Mouse (Mus musculus): ENCODE measurements around the gene Rgs17.
A peak's percentile ranks its signal among the peaks of the same experiment; 100 is the strongest.

Rgs17 gene

GRCm38 (mm10) chr10:5823740-5824491, 98.3 kb downstream of the Rgs17 start, which contains the start of gene Mtrf1l:
Gene Mtrf1l (minus strand): TSS chr10:5823910.
- DNase-seq = peak; percentile 98

DNA sequence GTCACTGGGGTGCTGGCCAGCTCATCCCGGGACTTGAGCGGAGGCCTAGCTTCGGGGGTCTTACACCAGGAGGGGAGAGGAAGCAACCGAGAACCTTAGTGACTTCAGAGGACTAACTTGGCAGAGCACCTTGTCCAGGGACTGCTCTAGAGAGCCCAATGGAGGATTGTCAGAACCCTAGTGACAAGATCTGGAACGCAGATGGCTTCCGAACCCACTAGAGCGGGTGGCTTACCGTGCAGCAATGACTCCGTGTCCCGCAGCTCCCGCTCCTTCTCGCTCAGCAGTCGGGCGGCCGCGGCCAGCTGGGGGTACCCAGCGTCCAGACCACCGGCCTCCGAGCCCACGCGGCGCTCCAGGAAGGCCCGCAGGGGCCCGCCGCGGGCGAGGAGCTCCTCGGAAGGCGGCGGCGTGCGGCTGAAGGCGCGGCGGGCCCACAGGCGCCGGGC, 98.9 kb downstream of the Rgs17 start:
- DNase-seq = no peak

DNA sequence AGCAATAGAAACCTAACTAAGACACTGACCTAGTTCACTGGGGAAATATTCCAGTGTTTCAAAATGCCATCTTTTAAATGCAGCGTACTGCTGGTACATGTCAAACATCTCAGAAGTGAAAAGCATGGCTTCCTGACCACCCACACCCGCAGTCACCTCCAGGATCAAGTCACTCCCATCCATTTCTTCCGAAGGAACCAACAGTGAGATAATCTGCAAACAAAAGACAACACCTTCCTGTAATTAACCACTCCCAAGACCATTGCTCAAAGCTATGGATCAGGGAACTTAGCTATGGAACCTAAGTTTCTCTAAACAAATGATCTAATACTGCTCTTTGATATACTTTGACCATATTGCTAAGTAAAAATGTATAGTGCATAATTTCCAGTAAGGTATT, 103.4 kb downstream of the Rgs17 start:
- DNase-seq = no peak

- no peak for DNase-seq
Observed at GRCm38 (mm10) chr10:5815968-5816367, 106.2 kb downstream of the Rgs17 start.

- no peak for DNase-seq
Observed at GRCm38 (mm10) chr10:5813724-5814123, 108.5 kb downstream of the Rgs17 start.

GRCm38 (mm10) chr10:5807683-5808082, 114.5 kb downstream of the Rgs17 start:
- no peak for DNase-seq

- DNase-seq = no peak
Observed at GRCm38 (mm10) chr10:5806996-5807395, 115.2 kb downstream of the Rgs17 start.

- no peak for DNase-seq
Observed at GRCm38 (mm10) chr10:5806416-5806815, 115.8 kb downstream of the Rgs17 start.

GRCm38 (mm10) chr10:5805731-5806307, 116.4 kb downstream of the Rgs17 start:
- peak; percentile 97 to 99 for DNase-seq

- DNase-seq = peak; percentile 98 to 100
Observed at GRCm38 (mm10) chr10:5805243-5805730, 116.9 kb downstream of the Rgs17 start, which contains the start of gene Fbxo5. Gene Fbxo5 (minus strand): TSS chr10:5805600.

GRCm38 (mm10) chr10:5804691-5805156, 117.5 kb downstream of the Rgs17 start:
- peak; percentile 15 to 24 for DNase-seq

DNA sequence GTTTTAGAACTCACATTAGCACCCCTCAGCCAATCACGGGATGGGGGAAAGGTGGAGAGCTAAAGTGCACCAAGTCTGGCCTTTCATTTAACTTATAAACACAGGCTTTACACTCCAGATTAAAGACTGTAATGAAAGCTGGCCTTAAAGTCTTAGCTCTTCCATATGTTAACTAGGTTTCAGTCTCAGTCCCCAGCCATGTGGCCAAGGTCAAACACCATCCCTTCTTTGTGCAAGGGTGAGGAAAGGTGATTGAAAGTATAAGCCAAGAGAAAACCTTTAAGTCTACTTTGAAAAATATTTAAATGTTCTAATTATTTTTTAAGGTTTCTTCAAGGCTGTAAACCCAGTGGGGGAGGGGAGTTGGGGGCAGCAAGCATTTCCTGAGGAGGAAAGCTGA, 118.5 kb downstream of the Rgs17 start:
- DNase-seq = no peak

- no peak for DNase-seq
Observed at GRCm38 (mm10) chr10:5802866-5803265, 119.3 kb downstream of the Rgs17 start.

GRCm38 (mm10) chr10:5800490-5800889, 121.7 kb downstream of the Rgs17 start:
- DNase-seq = no peak

GRCm38 (mm10) chr10:5798069-5798468, 124.1 kb downstream of the Rgs17 start:
- no peak for DNase-seq

- DNase-seq = peak in 1 of 2 experiments; percentile 42
Observed at GRCm38 (mm10) chr10:5790657-5791056, 131.5 kb downstream of the Rgs17 start.

- DNase-seq = peak in 1 of 2 experiments; percentile 43
Observed at GRCm38 (mm10) chr10:5786923-5787322, 135.3 kb downstream of the Rgs17 start.

All from lung, postnatal 4 days (tissue).